Mouse (Mus musculus) heart, embryonic 11.5 days (tissue): Measurements from ENCODE around the gene Btk. TPM values are rescaled to one million over a fixed set of nuclear protein-coding genes. Genes with fewer than 3 reads are reported as not detected.

Experiments used
- ATAC-seq: fragments of 200-750 bp; cut with Nextera tagmentation; replicated peaks from 2 replicates; pipeline ENCODE4 v1.8.0; 2017; ENCODE audit warnings: moderate library complexity; ENCODE audit not compliant: insufficient number of reproducible peaks, low FRiP score, low TSS enrichment
- H3K27ac ChIP-seq: fragments of 300-500 bp; sonication (generic); 2 replicates; pipeline ENCODE4 v1.5.1; 2014; ENCODE audit warnings: mild to moderate bottlenecking, low read depth, low read length
- H3K27me3 ChIP-seq: fragments of 300-500 bp; sonication (generic); 2 replicates; pipeline ENCODE4 v1.6.1; 2014; ENCODE audit warnings: mild to moderate bottlenecking, low read length, mixed read lengths; ENCODE audit not compliant: control insufficient read depth, insufficient read depth
- H3K36me3 ChIP-seq: fragments of 300-500 bp; sonication (generic); 2 replicates; pipeline ENCODE4 v1.6.1; 2014; ENCODE audit warnings: mild to moderate bottlenecking, low read length, moderate library complexity, mixed read lengths; ENCODE audit not compliant: control insufficient read depth, insufficient read depth
- H3K4me1 ChIP-seq: fragments of 300-500 bp; sonication (generic); 2 replicates; pipeline ENCODE4 v1.6.1; 2014; ENCODE audit warnings: low read length; ENCODE audit not compliant: control insufficient read depth, insufficient read depth
- H3K4me2 ChIP-seq: fragments of 300-500 bp; sonication (generic); 2 replicates; pipeline ENCODE4 v1.6.1; 2014; ENCODE audit warnings: mild to moderate bottlenecking, moderate library complexity
- H3K4me3 ChIP-seq: fragments of 300-500 bp; sonication (generic); 2 replicates; pipeline ENCODE4 v1.5.1; 2014; ENCODE audit warnings: low read depth, low read length
- H3K9ac ChIP-seq: fragments of 300-500 bp; sonication (generic); 2 replicates; pipeline ENCODE4 v1.6.1; 2014; ENCODE audit warnings: mild to moderate bottlenecking, low read depth, low read length, moderate library complexity
- H3K9me3 ChIP-seq: fragments of 300-500 bp; sonication (generic); replicated peaks from 2 replicates; pipeline ENCODE4 v1.6.1; 2016; ENCODE audit warnings: low read length; ENCODE audit not compliant: control insufficient read depth
- WGBS: fragments of 180-500 bp; shearing (Covaris S2); extraction: QIAGEN DNeasy Blood & Tissue Kit; methylation state at CpG from one replicate; pipeline ENCODE4 v1.1.7; 2014; ENCODE audit not compliant: insufficient replicate concordance; 5-methylcytosine and 5-hydroxymethylcytosine counted together
- polyA plus RNA-seq: library from polyadenylated mRNA; unstranded; fragments of >200 nt; fragmentation: Nextera tagmentation; extraction: Ambion mirVana; gene quantifications from 2 replicates; pipeline ENCODE4 v1.2.1, GENCODE M21; 2014

Btk gene
- polyA plus RNA-seq = 1.4 and 2.1 TPM in 2 replicates

GRCm38 (mm10) chrX:134582888-134583669, at the start of gene Btk:
Gene Btk, minus strand, starts transcription at chrX:134583570.
- Histone ChIP-seq H3K4me2 (no peak within 1 kb of the TSS), H3K9me3 (no peaks in the 10 kb centered on the region), H3K9ac (no peak within 1 kb of the TSS), H3K4me3 (no peak within 1 kb of the TSS), H3K27me3 (no peaks in the 10 kb centered on the region), H3K36me3 (no peaks in the 10 kb centered on the region), H3K4me1 (no peaks in the 10 kb centered on the region), H3K27ac (no peak within 1 kb of the TSS)
- WGBS = 77% methylated on average over 11 of the region's 11 CpGs
- ATAC-seq = no peak

GRCm38 (mm10) chrX:134632710-134633109, 49.3 kb upstream of the Btk start:
- no peak overlapping the region for H3K4me3 ChIP-seq
- H3K4me2 ChIP-seq = no peak overlapping the region
- no peaks in the 10 kb centered on the region for H3K9me3 ChIP-seq
- no peaks in the 10 kb centered on the region for H3K27me3 ChIP-seq
- H3K9ac ChIP-seq = no peak overlapping the region
- no peaks in the 10 kb centered on the region for H3K4me1 ChIP-seq
- no peaks in the 10 kb centered on the region for H3K36me3 ChIP-seq
- WGBS = 84% methylated on average over 5 of the region's 5 CpGs
- ATAC-seq = no peak
- no peak overlapping the region for H3K27ac ChIP-seq

GRCm38 (mm10) chrX:134628200-134628599, 44.8 kb upstream of the Btk start:
- 56% methylated on average over 2 of the region's 2 CpGs for WGBS
- Histone ChIP-seq H3K4me3 (no peak overlapping the region), H3K9me3 (no peaks in the 10 kb centered on the region), H3K36me3 (no peaks in the 10 kb centered on the region), H3K4me1 (no peaks in the 10 kb centered on the region), H3K9ac (no peak overlapping the region), H3K27ac (no peak overlapping the region), H3K4me2 (no peak overlapping the region), H3K27me3 (no peaks in the 10 kb centered on the region)
- no peak for ATAC-seq

GRCm38 (mm10) chrX:134623350-134623749, 40.0 kb upstream of the Btk start:
- WGBS = 72% methylated on average over 4 of the region's 4 CpGs
- H3K27ac ChIP-seq = no peak overlapping the region
- H3K9me3 ChIP-seq = no peaks in the 10 kb centered on the region
- no peak overlapping the region for H3K4me3 ChIP-seq
- no peaks in the 10 kb centered on the region for H3K36me3 ChIP-seq
- no peak for ATAC-seq
- no peak overlapping the region for H3K9ac ChIP-seq
- H3K27me3 ChIP-seq = no peaks in the 10 kb centered on the region
- H3K4me2 ChIP-seq = no peak overlapping the region
- H3K4me1 ChIP-seq = no peaks in the 10 kb centered on the region

GRCm38 (mm10) chrX:134621685-134622084, 38.3 kb upstream of the Btk start:
- H3K4me2 ChIP-seq = no peak overlapping the region
- no peaks in the 10 kb centered on the region for H3K4me1 ChIP-seq
- no peak overlapping the region for H3K4me3 ChIP-seq
- no peak overlapping the region for H3K9ac ChIP-seq
- no peak for ATAC-seq
- no peaks in the 10 kb centered on the region for H3K27me3 ChIP-seq
- no peaks in the 10 kb centered on the region for H3K9me3 ChIP-seq
- no peaks in the 10 kb centered on the region for H3K36me3 ChIP-seq
- WGBS = 68% methylated on average over 3 of the region's 3 CpGs
- no peak overlapping the region for H3K27ac ChIP-seq

GRCm38 (mm10) chrX:134620254-134620865, 37.0 kb upstream of the Btk start:
- no peak overlapping the region for H3K27ac ChIP-seq
- no peak overlapping the region for H3K4me3 ChIP-seq
- no peaks in the 10 kb centered on the region for H3K27me3 ChIP-seq
- H3K9me3 ChIP-seq = no peaks in the 10 kb centered on the region
- no peak overlapping the region for H3K9ac ChIP-seq
- ATAC-seq = no peak
- no peak overlapping the region for H3K4me2 ChIP-seq
- no peaks in the 10 kb centered on the region for H3K36me3 ChIP-seq
- H3K4me1 ChIP-seq = no peaks in the 10 kb centered on the region
- WGBS = 54% methylated on average over 8 of the region's 8 CpGs

GRCm38 (mm10) chrX:134619695-134620094, 36.3 kb upstream of the Btk start:
- Histone ChIP-seq H3K9me3 (no peaks in the 10 kb centered on the region), H3K36me3 (no peaks in the 10 kb centered on the region), H3K27me3 (no peaks in the 10 kb centered on the region), H3K4me1 (no peaks in the 10 kb centered on the region), H3K4me3 (no peak overlapping the region), H3K9ac (no peak overlapping the region), H3K4me2 (no peak overlapping the region), H3K27ac (no peak overlapping the region)
- no peak for ATAC-seq
- WGBS = 63% methylated on average over 9 of the region's 9 CpGs

- no peak for ATAC-seq
- Histone ChIP-seq H3K36me3 (no peaks in the 10 kb centered on the region), H3K9me3 (no peaks in the 10 kb centered on the region), H3K4me2 (no peak overlapping the region), H3K27ac (no peak overlapping the region), H3K4me3 (no peak overlapping the region), H3K4me1 (no peaks in the 10 kb centered on the region), H3K9ac (no peak overlapping the region), H3K27me3 (no peaks in the 10 kb centered on the region)
- WGBS = 49% methylated on average over 2 of the region's 2 CpGs
Observed at GRCm38 (mm10) chrX:134614306-134614705, 30.9 kb upstream of the Btk start.
